In the genomic region with DNA sequence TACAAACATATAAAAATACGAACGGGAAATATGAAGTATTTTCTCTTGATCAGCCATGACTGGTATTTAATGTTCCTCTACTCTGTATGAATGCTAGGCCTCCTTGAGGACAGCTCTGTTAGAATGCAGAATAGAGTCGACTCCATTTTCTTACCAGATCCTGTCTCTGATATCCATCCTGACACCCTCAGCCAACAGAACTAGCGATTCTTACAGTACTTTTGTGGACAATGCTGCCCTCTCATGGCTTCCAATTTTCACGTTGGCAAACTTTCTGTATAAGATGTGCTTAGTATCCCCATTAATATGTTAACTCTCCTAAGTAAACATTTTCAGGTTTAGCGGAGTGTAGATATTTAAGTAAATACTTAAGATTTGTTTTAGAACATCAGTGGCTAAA, we compare ENCODE assay signal across 10 mouse cellular contexts.
DNase-seq lines count a peak whose midpoint lies in the region; ATAC-seq and TF ChIP-seq lines count a peak whose summit lies in the region.
"Had no signal": no experiment of that assay in that cellular context is flagged by ENCODE, and none has a peak within 500 bp of the region (broad histone marks: within the 10 kb centered on the region; RNA-seq: fewer than 3 reads in every experiment).

No protein-coding gene starts in this region.

- DNase-seq in frontal cortex, postnatal 10 days (ENCODE audit: low spot score in 2 of 2) = no peak
- DNase-seq in right cerebral cortex, adult 18-20 months = peak; percentile 1
- no peak for DNase-seq in right cerebral cortex, postnatal 25 days
- peak; percentile 72 for DNase-seq in kidney, postnatal 0 days (ENCODE audit: low spot score)

- H3K27ac ChIP-seq in kidney, postnatal 0 days = no peak overlapping the region
- no peak overlapping the region for H3K27ac ChIP-seq in intestine, embryonic 15.5 days
- H3K27ac ChIP-seq: neural tube, embryonic 13.5 days had no signal

- peak; percentile 55; the same call in 1 of the 2 replicates for ATAC-seq in frontal cortex, adult (ENCODE audit: low TSS enrichment)
- ATAC-seq in kidney, postnatal 0 days (replicated peaks; ENCODE audit: low FRiP score, low read depth) = no peak
- ATAC-seq in erythroid progenitor cell, adult 5-6 weeks (replicated peaks; ENCODE audit: low FRiP score, poor library complexity, severe bottlenecking) = no peak
- no peak for ATAC-seq in inflammation-experienced regulatory T-cells, adult 6 months
- ATAC-seq in intestine, embryonic 15.5 days = no peak

- no peak overlapping the region for H3K4me3 ChIP-seq in kidney, postnatal 0 days (replicated peaks; ENCODE audit: low read depth, low read length)
- no peak overlapping the region for H3K4me3 ChIP-seq in intestine, embryonic 15.5 days (replicated peaks)
- H3K4me3 ChIP-seq: neural tube, embryonic 13.5 days had no signal

- no peak overlapping the region for H3K9ac ChIP-seq in kidney, postnatal 0 days (ENCODE audit: low read depth, low read length)
- H3K9ac ChIP-seq in intestine, embryonic 15.5 days = no peak overlapping the region
- H3K9ac ChIP-seq: neural tube, embryonic 13.5 days had no signal

- H3K9me3 ChIP-seq in kidney, postnatal 0 days (replicated peaks; ENCODE audit: low read length) = no peaks in the 10 kb centered on the region
- no peaks in the 10 kb centered on the region for H3K9me3 ChIP-seq in intestine, embryonic 15.5 days
- H3K9me3 ChIP-seq: neural tube, embryonic 13.5 days had no signal

- WGBS in kidney, postnatal 0 days = 39% methylated on average over 6 of the region's 6 CpGs
- WGBS in intestine, embryonic 15.5 days = 41% methylated on average over 6 of the region's 6 CpGs

- peak overlapping the region; percentile 23 for H3K4me2 ChIP-seq in kidney, postnatal 0 days (ENCODE audit: low read length)
- no peak overlapping the region for H3K4me2 ChIP-seq in intestine, embryonic 15.5 days (replicated peaks)
- H3K4me2 ChIP-seq: heart, embryonic 11.5 days; neural tube, embryonic 13.5 days had no signal

- TF ChIP-seq CTCF in kidney, postnatal 0 days (IDR thresholded peaks at IDR 0.05; ENCODE audit: low read depth) = peak; percentile 62

- H3K4me1 ChIP-seq in kidney, postnatal 0 days (replicated peaks; ENCODE audit: insufficient read depth, low read length) = no peaks in the 10 kb centered on the region
- no peaks in the 10 kb centered on the region for H3K4me1 ChIP-seq in intestine, embryonic 15.5 days (replicated peaks)
- H3K4me1 ChIP-seq: neural tube, embryonic 13.5 days had no signal

- no peaks in the 10 kb centered on the region for H3K36me3 ChIP-seq in kidney, postnatal 0 days (ENCODE audit: insufficient read depth, low read length)
- H3K36me3 ChIP-seq in intestine, embryonic 15.5 days = no peaks in the 10 kb centered on the region
- H3K36me3 ChIP-seq: neural tube, embryonic 13.5 days had no signal

- no peaks in the 10 kb centered on the region for H3K27me3 ChIP-seq in kidney, postnatal 0 days (ENCODE audit: insufficient read depth, low read length)
- H3K27me3 ChIP-seq in intestine, embryonic 15.5 days (replicated peaks) = no peaks in the 10 kb centered on the region

Comparison
In these comparisons a context has a peak if more than half of its experiments do, and no peak if none do; other contexts are left out.
1. DNase-seq: peak in right cerebral cortex, adult 18-20 months (single experiment) and kidney, postnatal 0 days (single experiment); none in frontal cortex, postnatal 10 days (0 of 2) and right cerebral cortex, postnatal 25 days (single experiment).